Mouse (Mus musculus) limb, embryonic 12.5 days (tissue): Measurements from ENCODE around the gene Slc38a10. TPM values are rescaled to one million over a fixed set of nuclear protein-coding genes. Genes with fewer than 3 reads are reported as not detected.

Experiments
- ATAC-seq: fragments of 200-750 bp; cut with Nextera tagmentation; 2 replicates; pipeline ENCODE4 v1.8.0; 2017; ENCODE audit warnings: low read depth, moderate TSS enrichment; ENCODE audit not compliant: insufficient number of reproducible peaks, insufficient read depth, low FRiP score, low TSS enrichment
- H3K27ac ChIP-seq: fragments of 300-500 bp; sonication (generic); 2 replicates; pipeline ENCODE4 v1.5.1; 2016; ENCODE audit warnings: mild to moderate bottlenecking, moderate library complexity
- H3K27me3 ChIP-seq: fragments of 300-500 bp; sonication (generic); 2 replicates; pipeline ENCODE4 v1.6.1; 2016; ENCODE audit warnings: mild to moderate bottlenecking, moderate library complexity
- H3K36me3 ChIP-seq: fragments of 300-500 bp; sonication (generic); 2 replicates; pipeline ENCODE4 v1.6.1; 2016; ENCODE audit warnings: mild to moderate bottlenecking, moderate library complexity
- H3K4me1 ChIP-seq: fragments of 300-500 bp; sonication (generic); replicated peaks from 2 replicates; pipeline ENCODE4 v1.6.1; 2016
- H3K4me2 ChIP-seq: fragments of 300-500 bp; sonication (generic); 2 replicates; pipeline ENCODE4 v1.6.1; 2016; ENCODE audit warnings: mild to moderate bottlenecking, moderate library complexity
- H3K4me3 ChIP-seq: fragments of 300-500 bp; sonication (generic); replicated peaks from 2 replicates; pipeline ENCODE4 v1.5.1; 2016; ENCODE audit warnings: mild to moderate bottlenecking
- H3K9ac ChIP-seq: fragments of 300-500 bp; sonication (generic); replicated peaks from 2 replicates; pipeline ENCODE4 v1.6.1; 2016; ENCODE audit warnings: mild to moderate bottlenecking, moderate library complexity
- H3K9me3 ChIP-seq: fragments of 300-500 bp; sonication (generic); 2 replicates; pipeline ENCODE4 v1.6.1; 2016; ENCODE audit warnings: mild to moderate bottlenecking, moderate library complexity
- WGBS: fragments of 180-500 bp; shearing (Covaris S2); methylation state at CpG from one replicate; pipeline ENCODE4 v1.1.7; 2016; 5-methylcytosine and 5-hydroxymethylcytosine counted together
- polyA plus RNA-seq: library from polyadenylated mRNA; unstranded; fragments of >200 nt; fragmentation: Nextera tagmentation; extraction: Ambion mirVana; gene quantifications from 2 replicates; pipeline ENCODE4 v1.2.1, GENCODE M21; 2016

Slc38a10 gene
- polyA plus RNA-seq, 1 experiment from 2014 or later = 86.8 TPM

DNA sequence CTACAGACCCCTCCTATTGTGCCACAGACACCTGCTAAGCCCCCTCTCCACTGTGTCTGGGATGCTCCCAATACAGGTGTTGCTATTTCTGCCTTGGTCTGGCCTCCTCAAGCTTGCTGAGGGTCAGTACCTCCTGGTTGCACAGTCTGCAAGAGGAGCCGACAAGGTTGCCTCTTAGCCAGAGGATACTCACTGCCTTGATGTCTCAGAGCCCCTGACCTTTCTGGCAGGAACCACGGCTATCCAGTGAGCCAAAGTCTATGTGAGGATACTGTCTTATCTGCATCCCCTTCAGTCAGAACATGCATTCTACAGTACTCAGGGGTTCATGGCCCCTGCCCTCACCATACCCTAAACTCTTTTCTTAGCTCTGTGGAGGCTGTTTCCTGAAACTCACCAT, 33.5 kb downstream of the Slc38a10 start:
- Histone ChIP-seq H3K4me3 (no peak overlapping the region), H3K4me1 (peaks cover 30% of the 10 kb centered on the region), H3K9ac (no peak overlapping the region), H3K4me2 (no peak overlapping the region), H3K27me3 (peaks cover 19% of the 10 kb centered on the region), H3K27ac (no peak overlapping the region), H3K9me3 (no peaks in the 10 kb centered on the region), H3K36me3 (peaks cover 68% of the 10 kb centered on the region)
- no peak for ATAC-seq
- WGBS = 84% methylated on average over 2 of the region's 2 CpGs

DNA sequence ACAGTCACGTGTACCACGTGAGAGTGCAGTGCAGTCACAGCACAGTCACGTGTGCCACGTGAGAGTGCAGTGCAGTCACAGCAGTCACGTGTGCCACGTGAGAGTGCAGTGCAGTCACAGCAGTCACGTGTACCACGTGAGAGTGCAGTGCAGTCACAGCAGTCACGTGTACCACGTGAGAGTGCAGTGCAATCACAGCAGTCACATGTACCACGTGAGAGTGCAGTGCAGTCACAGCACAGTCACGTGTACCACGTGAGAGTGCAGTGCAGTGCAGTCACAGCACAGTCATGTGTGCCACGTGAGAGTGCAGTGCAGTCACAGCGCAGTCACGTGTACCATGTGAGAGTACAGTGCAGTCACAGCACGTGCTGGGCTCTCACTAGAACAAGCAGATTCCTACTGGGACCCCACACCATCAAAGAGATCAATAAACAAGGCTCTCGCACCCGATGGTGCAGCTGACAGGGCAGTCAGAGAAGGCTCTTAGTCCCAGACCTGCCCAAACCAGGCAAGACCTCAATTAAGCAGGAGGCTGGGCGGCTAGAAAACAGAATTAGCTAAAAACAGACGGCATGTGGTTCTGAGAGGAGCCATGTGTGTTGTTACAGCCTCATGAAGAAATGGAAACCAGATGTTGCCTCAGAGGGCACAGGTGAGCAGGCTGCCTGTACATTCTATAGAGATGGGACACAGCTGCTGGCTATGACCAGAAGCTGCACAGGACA, 36.5 kb downstream of the Slc38a10 start:
- H3K36me3 ChIP-seq = peaks cover 62% of the 10 kb centered on the region
- no peaks in the 10 kb centered on the region for H3K9me3 ChIP-seq
- H3K4me3 ChIP-seq = no peak overlapping the region
- H3K27ac ChIP-seq = peak overlapping the region; percentile 79
- peaks cover 19% of the 10 kb centered on the region for H3K27me3 ChIP-seq
- 58% methylated on average over 21 of the region's 21 CpGs for WGBS
- peak; percentile 86 for ATAC-seq
- H3K4me1 ChIP-seq = peaks cover 30% of the 10 kb centered on the region
- no peak overlapping the region for H3K9ac ChIP-seq
- H3K4me2 ChIP-seq = no peak overlapping the region

DNA sequence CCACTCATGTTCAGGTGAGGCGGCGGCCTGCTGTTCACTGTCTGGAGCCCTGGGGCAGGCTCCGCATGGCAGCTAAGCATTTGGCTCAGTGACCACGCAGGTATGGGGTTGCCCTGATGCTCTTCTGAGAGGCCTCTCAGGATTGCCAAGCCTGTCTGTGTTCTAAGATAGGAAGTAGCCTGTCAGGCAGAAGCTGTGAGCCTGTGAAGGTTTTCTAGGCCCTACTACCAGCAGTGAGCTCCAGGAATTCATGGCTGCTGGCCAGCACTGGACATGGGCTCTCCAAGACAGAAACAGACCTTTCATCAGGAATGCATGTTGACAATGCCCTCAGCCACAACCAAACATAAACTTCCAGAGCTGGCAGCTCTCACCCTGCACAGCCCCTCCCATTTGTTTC, 39.0 kb downstream of the Slc38a10 start:
- Histone ChIP-seq H3K9me3 (no peaks in the 10 kb centered on the region), H3K36me3 (peaks cover 54% of the 10 kb centered on the region), H3K4me1 (peaks cover 41% of the 10 kb centered on the region), H3K27me3 (peaks cover 12% of the 10 kb centered on the region; the same call in 1 of the 2 replicates), H3K4me3 (no peak overlapping the region), H3K27ac (no peak overlapping the region), H3K9ac (no peak overlapping the region), H3K4me2 (no peak overlapping the region)
- 89% methylated on average over 4 of the region's 4 CpGs for WGBS
- no peak for ATAC-seq

DNA sequence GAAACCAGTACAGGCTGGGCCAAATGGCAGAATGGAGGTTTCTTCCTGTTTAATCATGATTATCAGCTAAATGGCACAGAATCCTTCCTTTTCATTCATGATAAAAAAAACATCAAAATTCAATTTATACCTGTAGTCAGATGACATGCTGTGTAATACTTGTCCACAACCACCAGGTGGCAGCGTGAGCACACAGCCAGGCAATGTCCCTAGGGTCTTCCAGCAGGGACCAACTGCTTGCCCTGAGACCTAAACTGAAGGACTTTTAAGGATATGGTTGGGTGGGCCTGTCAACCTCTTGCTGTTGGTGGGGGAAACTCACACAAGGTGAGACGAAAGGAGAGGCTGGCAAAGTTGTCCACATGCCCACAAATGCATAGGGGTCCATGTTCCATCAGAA, 40.1 kb downstream of the Slc38a10 start:
- no peak overlapping the region for H3K4me3 ChIP-seq
- H3K4me2 ChIP-seq = no peak overlapping the region
- H3K27me3 ChIP-seq = peaks cover 4% of the 10 kb centered on the region; the same call in 1 of the 2 replicates
- H3K4me1 ChIP-seq = peaks cover 41% of the 10 kb centered on the region
- no peak overlapping the region for H3K27ac ChIP-seq
- WGBS = 9% methylated on average over 2 of the region's 2 CpGs
- H3K9me3 ChIP-seq = no peaks in the 10 kb centered on the region
- H3K36me3 ChIP-seq = peaks cover 54% of the 10 kb centered on the region
- no peak overlapping the region for H3K9ac ChIP-seq
- no peak for ATAC-seq

DNA sequence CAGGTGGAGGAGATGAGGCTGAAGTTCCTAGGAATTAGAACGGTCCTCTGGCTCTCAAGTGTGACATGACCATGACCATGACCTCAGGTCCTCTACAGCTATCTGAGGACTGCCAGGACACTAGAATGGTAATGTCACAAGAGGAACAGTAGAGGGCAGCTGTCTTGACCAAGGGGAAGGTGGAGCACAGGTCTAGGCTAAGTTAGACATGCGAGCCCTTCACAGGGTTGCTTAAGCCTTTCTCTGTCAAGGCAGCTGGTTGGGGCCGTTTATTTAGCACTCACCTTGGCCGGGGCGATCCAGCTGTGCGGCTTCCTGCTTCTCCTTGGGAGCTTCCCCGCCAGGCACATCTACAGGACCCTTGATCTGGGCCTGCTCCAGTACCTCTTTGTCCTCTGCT, 40.6 kb downstream of the Slc38a10 start:
- Histone ChIP-seq H3K9ac (no peak overlapping the region), H3K27me3 (peaks cover 4% of the 10 kb centered on the region; the same call in 1 of the 2 replicates), H3K4me2 (no peak overlapping the region), H3K27ac (no peak overlapping the region), H3K9me3 (no peaks in the 10 kb centered on the region), H3K36me3 (peaks cover 56% of the 10 kb centered on the region), H3K4me1 (peaks cover 37% of the 10 kb centered on the region), H3K4me3 (no peak overlapping the region)
- no peak for ATAC-seq
- WGBS = 65% methylated on average over 7 of the region's 7 CpGs

DNA sequence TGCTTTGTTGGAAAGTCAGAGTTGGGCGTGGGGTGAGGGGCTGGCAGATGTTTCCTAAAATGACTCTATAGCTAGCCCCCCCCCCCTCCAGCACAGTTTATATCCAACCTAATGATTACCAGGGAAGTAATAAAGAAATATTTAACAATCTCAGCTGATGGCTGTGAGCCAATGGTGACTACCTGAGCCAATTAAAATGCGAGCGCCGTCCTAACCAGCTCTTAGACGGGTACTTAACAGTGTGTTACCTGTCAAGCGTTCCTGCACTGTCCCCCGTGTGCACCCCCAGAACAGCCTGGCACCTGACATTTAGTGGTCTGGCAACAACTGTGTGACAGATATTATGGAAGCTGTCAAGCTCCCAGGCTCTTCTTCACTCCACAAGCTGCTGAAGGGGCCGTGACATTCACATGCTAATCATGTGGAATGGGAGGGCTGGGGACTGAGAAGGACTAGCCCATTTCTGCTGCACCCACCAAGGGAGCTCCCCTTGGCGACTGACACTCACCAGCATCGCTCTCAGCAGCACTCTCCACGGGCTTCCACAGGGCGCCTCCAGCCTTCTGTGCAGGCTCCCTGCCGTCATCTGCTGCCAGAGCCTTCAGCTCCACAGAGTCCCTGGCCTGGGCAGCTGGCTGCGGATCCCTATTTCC, 41.5 kb downstream of the Slc38a10 start:
- Histone ChIP-seq H3K9me3 (no peaks in the 10 kb centered on the region), H3K9ac (no peak overlapping the region), H3K27me3 (peaks cover 4% of the 10 kb centered on the region; the same call in 1 of the 2 replicates), H3K4me3 (no peak overlapping the region), H3K36me3 (peaks cover 60% of the 10 kb centered on the region), H3K4me2 (no peak overlapping the region), H3K4me1 (peaks cover 30% of the 10 kb centered on the region), H3K27ac (0 out of 2 replicates have a peak overlapping the region, but pooled peaks have one; percentile 56)
- ATAC-seq = no peak
- WGBS = 57% methylated on average over 14 of the region's 14 CpGs

DNA sequence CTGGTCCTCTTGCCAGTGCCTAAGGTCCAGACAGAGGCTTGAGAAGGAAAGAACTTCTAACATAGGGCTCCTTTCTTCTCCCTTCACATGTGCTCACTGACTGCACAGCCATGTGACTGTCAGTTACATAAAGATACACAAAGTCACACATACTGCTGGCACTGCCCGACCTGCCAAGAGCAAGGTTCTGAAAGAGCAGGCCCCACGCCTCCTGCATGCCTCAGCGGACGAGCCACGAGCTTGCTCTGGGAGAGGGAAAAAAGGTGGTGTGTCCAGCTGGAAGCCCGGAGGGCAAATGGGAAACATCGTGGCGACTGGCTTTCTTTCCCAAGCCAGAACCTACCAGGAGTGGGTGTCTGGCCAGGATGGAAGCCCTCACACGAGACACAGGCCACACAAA, 43.4 kb downstream of the Slc38a10 start:
- no peak overlapping the region for H3K4me2 ChIP-seq
- peaks cover 63% of the 10 kb centered on the region for H3K36me3 ChIP-seq
- H3K27ac ChIP-seq = no peak overlapping the region
- H3K9me3 ChIP-seq = no peaks in the 10 kb centered on the region
- no peaks in the 10 kb centered on the region for H3K27me3 ChIP-seq
- no peak for ATAC-seq
- WGBS = 83% methylated on average over 9 of the region's 9 CpGs
- 0 out of 2 replicates have a peak overlapping the region, but pooled peaks have one; percentile 31 for H3K9ac ChIP-seq
- no peak overlapping the region for H3K4me3 ChIP-seq
- peaks cover 24% of the 10 kb centered on the region for H3K4me1 ChIP-seq

DNA sequence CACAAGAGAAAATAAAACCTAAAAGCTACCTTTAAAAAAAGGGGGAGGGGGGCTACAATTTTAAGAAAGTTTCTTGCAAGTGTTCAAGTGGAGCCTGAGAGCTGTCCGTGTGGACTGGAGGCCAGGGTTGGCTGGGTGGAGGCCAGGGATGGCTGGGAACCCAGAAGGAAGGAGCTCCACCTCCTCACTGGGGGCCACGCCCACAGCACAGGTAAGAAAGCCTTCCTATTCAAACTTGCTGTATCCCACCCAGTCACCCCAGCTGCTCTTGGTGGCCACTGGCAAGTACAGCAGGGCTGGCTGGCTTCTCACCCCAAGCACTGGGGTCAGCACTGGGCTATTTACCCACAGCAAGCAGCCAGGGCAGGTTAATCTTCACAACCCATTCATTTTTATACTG, 44.1 kb downstream of the Slc38a10 start:
- H3K4me1 ChIP-seq = peaks cover 24% of the 10 kb centered on the region
- no peak for ATAC-seq
- H3K27me3 ChIP-seq = no peaks in the 10 kb centered on the region
- 63% methylated on average over 2 of the region's 2 CpGs for WGBS
- H3K4me3 ChIP-seq = no peak overlapping the region
- H3K4me2 ChIP-seq = no peak overlapping the region
- no peaks in the 10 kb centered on the region for H3K9me3 ChIP-seq
- peaks cover 63% of the 10 kb centered on the region for H3K36me3 ChIP-seq
- H3K9ac ChIP-seq = no peak overlapping the region
- no peak overlapping the region for H3K27ac ChIP-seq

DNA sequence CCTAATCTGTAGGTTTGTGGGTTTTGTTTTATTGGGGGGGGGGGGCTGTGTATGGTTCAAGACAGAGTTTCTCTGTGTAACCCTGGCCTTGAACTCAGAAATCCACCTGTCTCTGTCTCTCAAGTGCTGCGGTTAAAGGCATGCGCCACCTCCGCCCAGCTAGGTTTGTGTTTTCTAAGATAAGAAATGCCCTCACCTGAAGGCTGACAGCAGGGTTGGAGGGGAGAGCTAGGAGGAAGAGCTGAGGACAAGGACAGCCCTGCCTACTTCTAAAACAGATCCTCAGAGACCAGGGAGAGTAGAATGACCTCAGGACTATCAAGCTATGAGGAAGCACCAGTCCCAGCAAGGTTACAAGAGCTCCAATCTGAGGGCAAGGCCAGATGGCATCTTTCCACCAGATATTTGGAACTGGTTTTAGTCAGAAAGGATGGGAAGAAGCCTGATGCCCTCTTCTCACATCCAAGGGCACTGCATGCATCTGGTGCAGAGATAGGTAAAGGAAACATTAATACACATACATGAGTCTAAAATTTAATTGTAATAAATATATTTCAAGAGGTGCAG, 47.6 kb downstream of the Slc38a10 start:
- H3K4me1 ChIP-seq = peaks cover 9% of the 10 kb centered on the region
- H3K9ac ChIP-seq = no peak overlapping the region
- H3K27me3 ChIP-seq = no peaks in the 10 kb centered on the region
- no peaks in the 10 kb centered on the region for H3K9me3 ChIP-seq
- 82% methylated on average over 3 of the region's 3 CpGs for WGBS
- no peak overlapping the region for H3K4me2 ChIP-seq
- ATAC-seq = no peak
- no peak overlapping the region for H3K4me3 ChIP-seq
- peaks cover 56% of the 10 kb centered on the region for H3K36me3 ChIP-seq
- H3K27ac ChIP-seq = no peak overlapping the region

DNA sequence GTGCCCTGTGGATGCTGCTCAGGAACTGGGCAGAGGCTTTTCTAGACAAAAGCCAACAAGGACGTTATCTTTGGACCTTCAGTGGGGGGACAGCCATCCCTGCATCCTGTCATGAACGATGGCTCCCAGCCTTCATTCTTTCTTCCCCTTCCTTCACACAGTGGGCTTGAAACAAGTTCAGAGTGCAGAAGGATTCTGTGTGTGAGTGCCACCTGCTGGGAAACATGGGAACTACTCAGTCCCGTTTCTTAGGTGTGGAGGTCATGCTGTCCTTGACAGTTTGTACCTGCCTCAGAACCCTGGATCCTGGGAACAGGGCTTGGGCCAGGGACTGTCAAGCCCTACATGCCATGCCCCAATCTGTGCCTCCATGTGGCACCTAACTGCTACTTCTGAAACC, 50.1 kb downstream of the Slc38a10 start:
- 10% methylated on average over 3 of the region's 3 CpGs for WGBS
- Histone ChIP-seq H3K9ac (no peak overlapping the region), H3K36me3 (peaks cover 44% of the 10 kb centered on the region), H3K27me3 (no peaks in the 10 kb centered on the region), H3K4me3 (no peak overlapping the region), H3K27ac (no peak overlapping the region; the same call in 1 of the 2 replicates), H3K4me2 (no peak overlapping the region), H3K4me1 (peaks cover 18% of the 10 kb centered on the region), H3K9me3 (no peaks in the 10 kb centered on the region)
- ATAC-seq = no peak
